Mouse (Mus musculus) CH12.LX (cell line): ENCODE measurements around the gene Fam102b.

Experiments
- CHD1 ChIP-seq: IDR thresholded peaks from 2 replicates; pipeline ENCODE4 v1.6.1; 2012; ENCODE audit warnings: low read depth, low read length, improper control_type of control experiment, inconsistent platforms
- CTCF ChIP-seq, 2 experiments: IDR thresholded peaks in 1 of 2; conservative IDR thresholded peaks in 1 of 2; 2 replicates each; pipeline ENCODE4 v1.5.1; 2011 to 2012; ENCODE audit warnings: low read depth in 2 of 2, low read length in 2 of 2, improper control_type of control experiment in 1 of 2, inconsistent platforms in 1 of 2, mild to moderate bottlenecking in 1 of 2, moderate library complexity in 1 of 2
- MYC ChIP-seq: IDR thresholded peaks from 2 replicates; pipeline ENCODE4 v1.6.1; 2011; ENCODE audit warnings: low read depth, mild to moderate bottlenecking, improper control_type of control experiment, low read length
- NRF1 ChIP-seq: IDR thresholded peaks from 2 replicates; pipeline ENCODE4 v1.6.1; 2014; ENCODE audit warnings: low read depth, mild to moderate bottlenecking, inconsistent platforms, low read length, improper control_type of control experiment, moderate library complexity
- POLR2A ChIP-seq: IDR thresholded peaks from 2 replicates; pipeline ENCODE4 v1.6.1; 2011; ENCODE audit warnings: low read depth, mild to moderate bottlenecking, improper control_type of control experiment, low read length
- SIN3A ChIP-seq: IDR thresholded peaks from 2 replicates; pipeline ENCODE4 v1.6.1; 2012; ENCODE audit warnings: low read length, improper control_type of control experiment, inconsistent platforms
- UBTF ChIP-seq: IDR thresholded peaks from 2 replicates; pipeline ENCODE4 v1.6.1; 2012; ENCODE audit warnings: low read depth, mild to moderate bottlenecking, inconsistent platforms, low read length, improper control_type of control experiment, moderate library complexity
- USF1 ChIP-seq: IDR thresholded peaks from 2 replicates; pipeline ENCODE4 v1.6.1; 2014; ENCODE audit warnings: low read depth, mild to moderate bottlenecking, inconsistent platforms, low read length, improper control_type of control experiment
- ZC3H11A ChIP-seq: IDR thresholded peaks from 2 replicates; pipeline ENCODE4 v1.6.1; 2012; ENCODE audit warnings: low read depth, mild to moderate bottlenecking, inconsistent platforms, low read length, improper control_type of control experiment

GRCm38 (mm10) chr3:108997284-108997683, 30.1 kb downstream of the Fam102b start:
- TF ChIP-seq ZC3H11A, result no peak
- TF ChIP-seq POLR2A, result no peak
- TF ChIP-seq MYC, result no peak
- no peak for TF ChIP-seq USF1
- TF ChIP-seq SIN3A, result no peak
- TF ChIP-seq NRF1, result no peak
- TF ChIP-seq CHD1, result no peak
- no peak for TF ChIP-seq CTCF (conservative IDR thresholded peaks at IDR 0.05 in 1 of 2, IDR thresholded peaks at IDR 0.05 in 1 of 2; ENCODE audit: low read depth in 2 of 2, low read length in 2 of 2)
- no peak for TF ChIP-seq UBTF
